Mouse (Mus musculus): ENCODE data around the gene Mapk8ip2. TPM values are rescaled to one million over a fixed set of nuclear protein-coding genes. Genes with fewer than 3 reads are reported as not detected.
"Not testable (repeated sequence)": the region's sequence is repeated elsewhere in the genome, so short reads cannot be mapped to it uniquely, and the experiment has no call there.

Mapk8ip2 gene
- total RNA-seq (2022) = 100 to 1,000 TPM; 240 to 262 (median 246) TPM

DNA sequence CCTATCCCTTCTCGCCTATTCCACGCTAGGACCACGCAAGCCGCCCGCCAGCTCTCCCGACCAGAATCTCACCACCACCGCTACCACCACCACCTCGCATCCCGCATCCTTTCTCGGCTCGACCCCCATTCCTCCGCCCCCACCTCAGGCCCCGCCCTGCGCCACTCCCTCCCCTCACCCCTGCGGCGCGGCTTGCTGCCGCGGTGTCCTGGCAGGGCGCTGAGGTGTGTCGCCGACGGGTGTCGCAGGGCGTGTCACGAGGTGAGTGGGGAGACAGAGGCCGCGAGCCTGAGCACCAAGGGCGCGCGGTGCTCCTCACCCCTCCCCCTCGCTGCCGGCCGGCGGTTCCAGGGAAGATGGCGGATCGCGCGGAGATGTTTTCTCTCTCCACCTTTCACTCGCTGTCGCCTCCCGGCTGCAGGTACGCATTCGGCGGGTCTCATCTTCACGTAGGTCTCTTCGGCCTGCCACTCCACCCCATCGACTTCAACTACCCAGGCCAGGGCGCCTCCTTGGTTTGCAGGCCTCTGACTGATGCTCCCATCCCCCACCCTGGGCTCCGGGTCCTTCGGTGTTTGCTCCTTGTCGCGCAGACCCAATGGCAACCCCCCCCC lies at the start of gene Mapk8ip2:
Gene Mapk8ip2 (plus strand): TSS at position 49 of the 614 bp plus-strand sequence.
- no peak for DNase-seq (ENCODE audit: low spot score in 2 of 2)

DNA sequence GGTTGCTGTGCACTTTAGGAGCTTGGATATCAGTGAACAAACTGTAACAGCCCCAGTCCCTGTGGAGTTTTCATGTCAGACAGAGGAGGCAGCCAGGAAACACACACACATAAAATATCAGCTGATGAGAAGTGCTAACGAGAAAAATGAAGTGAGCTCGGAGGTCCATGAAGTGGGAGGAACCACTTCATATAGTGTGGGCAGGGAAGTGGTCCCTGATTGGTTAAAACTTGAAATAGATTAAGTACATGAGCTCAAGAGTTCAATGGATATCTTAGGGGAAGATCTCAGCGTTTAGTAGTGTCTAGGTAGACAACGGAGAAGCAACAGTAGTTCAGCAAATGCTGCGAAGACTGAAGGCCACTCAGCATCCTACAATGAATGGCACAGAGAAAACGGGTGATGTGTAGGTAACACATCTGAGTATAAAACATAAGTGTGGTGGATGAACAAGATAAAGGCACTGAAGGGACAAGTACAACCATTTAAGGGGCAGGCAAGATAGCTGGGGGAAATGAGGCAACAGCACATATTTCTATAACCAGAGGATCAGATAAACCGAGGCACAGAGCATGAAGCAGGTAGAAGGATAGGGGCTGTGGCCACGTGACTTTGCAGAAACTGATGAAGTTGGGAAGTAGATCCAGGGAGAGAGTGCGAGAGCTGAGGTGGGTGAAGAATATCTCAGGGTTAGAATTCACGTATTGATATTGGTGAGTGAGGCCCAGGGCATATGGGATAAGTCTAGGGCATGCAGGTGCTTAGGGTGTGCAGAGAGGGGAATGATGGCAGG lies 48.7 kb upstream of the Mapk8ip2 start:
- DNase-seq (ENCODE audit: low spot score in 2 of 2) = no peak

DNA sequence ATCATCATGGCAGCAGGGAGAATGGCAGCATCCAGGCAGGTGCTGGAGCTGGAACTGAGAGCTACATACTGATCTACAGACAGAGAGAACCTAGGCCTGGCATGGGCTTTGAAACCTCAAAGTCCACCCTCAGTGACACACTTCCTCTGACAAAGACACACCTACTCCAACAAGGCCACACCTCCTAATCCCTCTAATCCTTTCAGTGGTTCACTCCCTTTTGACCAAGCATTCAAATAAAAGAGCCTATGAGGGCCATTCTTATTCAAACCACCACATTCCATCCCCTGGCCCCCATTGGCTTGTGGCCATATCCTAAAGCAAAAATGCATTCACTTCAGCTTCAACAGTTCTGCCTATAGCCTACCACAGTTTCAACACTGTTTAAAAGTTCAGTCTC lies 47.0 kb upstream of the Mapk8ip2 start:
- DNase-seq (ENCODE audit: low spot score in 2 of 2) = no peak

DNA sequence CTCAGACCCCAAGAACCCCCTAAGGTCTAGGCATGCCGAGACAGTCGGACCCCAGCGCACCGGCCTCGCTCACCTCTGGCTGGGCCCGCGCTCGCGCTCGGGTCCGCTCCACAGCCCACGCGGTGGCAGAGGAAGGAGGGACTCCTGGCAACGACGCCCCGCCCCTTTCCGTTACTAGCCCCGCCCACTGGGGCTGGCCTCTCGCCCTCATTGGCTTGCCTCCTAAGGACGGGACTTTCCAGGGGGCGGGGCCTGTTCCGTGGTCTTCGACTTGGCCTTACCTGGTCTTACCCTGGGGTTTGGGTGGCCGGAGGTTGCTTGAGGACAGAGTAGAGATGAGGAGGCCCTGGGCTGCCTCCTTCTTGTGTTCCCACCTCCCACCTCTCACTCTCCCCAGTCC lies 43.6 kb upstream of the Mapk8ip2 start, which contains the start of gene Syce3:
Gene Syce3 (minus strand): TSS at position 386 of the 400 bp plus-strand sequence.
- no peak for DNase-seq (ENCODE audit: low spot score in 2 of 2)

DNA sequence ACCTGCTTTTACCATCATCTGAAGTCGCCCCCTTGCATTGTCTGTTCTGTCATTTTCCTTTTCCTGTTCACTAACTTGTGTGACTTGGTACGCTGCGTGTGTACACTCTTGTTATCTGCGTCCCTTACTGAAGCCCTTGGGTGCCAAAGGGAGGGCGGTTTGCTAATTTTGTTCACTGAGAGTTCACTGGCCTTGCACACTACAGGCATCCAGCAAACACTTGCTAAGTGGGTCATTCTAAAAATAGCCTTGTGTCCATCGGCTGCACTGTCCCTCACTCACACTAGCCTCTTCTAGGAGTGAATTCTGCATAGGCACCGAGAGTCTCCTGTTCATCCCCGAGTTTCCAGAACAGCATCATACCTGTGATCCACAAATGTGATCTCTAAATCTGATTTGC lies 38.4 kb upstream of the Mapk8ip2 start:
- no peak for DNase-seq (ENCODE audit: low spot score in 2 of 2)

DNA sequence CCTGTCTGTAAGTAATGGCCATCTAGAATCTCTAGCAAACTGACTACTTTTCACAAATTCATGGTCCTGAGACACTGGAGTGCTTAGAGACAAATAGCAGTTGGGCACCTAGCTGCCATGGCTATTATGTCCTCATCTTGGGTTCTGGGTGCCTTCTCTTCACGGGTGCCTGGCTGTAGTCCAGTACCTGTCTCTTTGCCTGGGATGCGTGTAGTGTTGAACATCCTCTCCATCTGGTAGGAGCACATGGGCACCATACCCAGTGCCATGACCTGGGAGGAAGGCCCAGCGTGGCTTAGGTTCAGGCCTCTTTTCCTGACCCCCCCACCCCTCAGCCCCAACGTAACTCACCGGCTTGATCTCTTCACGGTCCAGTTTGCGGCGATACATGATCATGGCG lies 31.8 kb upstream of the Mapk8ip2 start:
- no peak for DNase-seq (ENCODE audit: low spot score in 2 of 2)

DNA sequence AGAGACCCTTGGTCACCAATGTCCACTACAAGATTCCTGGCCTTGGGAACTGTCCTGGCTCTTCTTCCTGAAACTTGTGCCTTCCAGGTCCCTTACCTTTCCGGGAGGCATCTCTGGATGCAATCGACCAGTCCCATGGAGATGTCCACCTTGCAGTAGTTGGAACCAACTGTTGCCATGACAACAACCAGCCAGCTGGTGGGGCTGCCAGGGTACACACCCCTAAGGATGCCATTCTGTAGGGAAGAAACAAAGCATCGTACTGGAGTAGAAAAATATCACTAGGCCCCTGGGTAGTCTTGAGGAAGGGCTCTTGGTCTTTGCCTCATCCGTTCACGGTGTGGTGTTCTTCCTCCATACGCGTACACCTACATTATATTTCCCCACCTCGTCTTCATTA lies 29.1 kb upstream of the Mapk8ip2 start:
- DNase-seq (ENCODE audit: low spot score in 2 of 2) = no peak

DNA sequence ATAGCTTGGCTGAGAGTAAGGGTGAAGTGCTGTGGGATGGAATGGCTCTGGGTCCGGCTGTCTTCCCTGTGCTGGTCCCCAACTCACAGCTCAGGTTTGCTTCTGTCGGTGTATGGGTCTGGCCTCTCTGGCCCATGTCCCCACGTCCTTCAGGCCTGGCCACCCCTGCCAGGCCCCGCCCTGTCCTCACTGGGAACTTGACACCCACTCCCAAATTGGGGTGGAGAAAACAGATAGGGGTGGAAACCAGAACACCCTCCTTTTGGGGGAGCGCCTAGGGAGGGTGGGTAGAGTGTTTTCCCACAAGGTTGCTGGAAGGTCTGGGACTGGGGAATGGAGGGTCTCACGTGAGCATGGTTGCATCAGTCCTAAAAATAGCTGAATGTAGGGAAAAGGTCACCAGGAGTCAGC lies 28.0 kb upstream of the Mapk8ip2 start, which contains the start of gene Cpt1b:
Gene Cpt1b (minus strand): TSS at position 153 of the 411 bp plus-strand sequence.
- no peak for DNase-seq (ENCODE audit: low spot score in 2 of 2)

DNA sequence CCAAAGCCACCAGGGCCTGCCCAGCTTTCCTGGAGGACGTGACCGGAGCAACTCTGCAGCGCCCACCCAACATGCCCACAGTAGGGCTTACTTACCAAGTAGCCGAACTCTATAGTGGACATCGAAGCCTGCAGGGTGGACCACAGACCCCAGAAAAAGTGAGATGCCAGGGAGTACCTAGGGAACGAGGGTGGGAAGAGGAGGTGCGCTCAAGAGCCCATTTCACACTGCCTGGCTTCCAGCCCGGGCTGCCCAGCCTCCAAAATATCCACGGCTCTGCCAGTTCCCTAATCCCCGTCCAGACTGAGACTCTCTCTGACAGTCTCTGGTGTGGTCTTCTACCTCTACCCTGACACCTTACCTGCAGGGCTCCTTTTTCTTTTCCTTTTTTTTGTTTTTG lies 27.0 kb upstream of the Mapk8ip2 start:
- DNase-seq (ENCODE audit: low spot score in 2 of 2) = no peak

DNA sequence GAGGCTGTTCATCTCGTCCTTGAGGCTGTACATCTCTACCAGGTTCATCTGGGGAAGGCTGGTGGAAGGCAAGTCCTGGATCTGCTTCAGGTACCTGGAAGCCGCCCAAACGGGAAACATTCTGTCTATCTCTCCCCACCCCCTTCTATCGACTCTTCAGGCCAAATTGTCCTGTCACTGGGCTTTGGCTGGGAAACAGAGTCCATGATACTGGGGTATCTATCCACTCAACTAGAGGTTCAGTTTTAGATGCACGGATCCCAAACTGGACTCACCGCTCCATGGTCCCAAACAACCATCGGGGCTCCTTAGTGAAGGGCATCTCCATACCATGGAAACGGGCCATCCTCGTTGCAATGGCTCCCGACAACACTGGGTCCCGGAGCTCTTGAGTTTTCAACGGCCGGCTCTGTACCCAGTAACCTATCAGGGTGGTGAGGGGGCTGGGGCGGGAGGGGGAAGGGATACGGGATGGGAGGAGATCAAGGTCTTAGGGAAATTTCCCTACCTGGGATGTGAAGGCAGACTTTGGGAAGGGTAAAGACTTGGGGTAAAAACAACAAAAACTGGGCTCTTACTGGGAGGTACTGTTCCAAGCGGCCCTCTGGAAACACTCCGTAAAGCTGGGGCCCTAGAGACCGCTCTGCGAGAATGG lies 25.4 kb upstream of the Mapk8ip2 start:
- DNase-seq (ENCODE audit: low spot score in 2 of 2) = no peak

DNA sequence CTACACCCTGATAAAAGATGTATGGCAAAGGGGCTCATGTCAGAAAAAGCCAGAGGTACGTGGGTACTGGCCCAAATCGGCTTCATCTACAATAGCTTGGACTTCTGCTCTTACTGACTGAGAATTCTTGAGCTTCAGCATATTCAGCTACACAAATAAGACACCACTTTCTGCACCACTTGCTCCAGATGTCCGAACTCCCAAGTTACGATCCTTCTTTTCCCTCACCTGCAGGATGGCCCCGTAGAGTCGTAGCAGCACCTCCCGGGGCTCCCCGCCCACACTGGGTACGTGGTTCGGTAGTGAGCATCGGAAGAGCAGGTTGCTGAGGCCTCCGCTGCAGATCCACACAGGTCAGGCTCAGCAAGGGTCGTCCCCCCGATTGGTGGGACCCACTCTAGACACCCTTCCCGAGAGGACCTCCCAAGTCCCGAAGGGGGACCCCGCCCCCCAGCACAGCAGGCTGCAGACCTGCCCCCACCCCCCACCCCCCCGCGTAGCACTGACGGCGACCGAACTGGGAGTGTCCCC lies 24.8 kb upstream of the Mapk8ip2 start:
- no peak for DNase-seq (ENCODE audit: low spot score in 2 of 2)

DNA sequence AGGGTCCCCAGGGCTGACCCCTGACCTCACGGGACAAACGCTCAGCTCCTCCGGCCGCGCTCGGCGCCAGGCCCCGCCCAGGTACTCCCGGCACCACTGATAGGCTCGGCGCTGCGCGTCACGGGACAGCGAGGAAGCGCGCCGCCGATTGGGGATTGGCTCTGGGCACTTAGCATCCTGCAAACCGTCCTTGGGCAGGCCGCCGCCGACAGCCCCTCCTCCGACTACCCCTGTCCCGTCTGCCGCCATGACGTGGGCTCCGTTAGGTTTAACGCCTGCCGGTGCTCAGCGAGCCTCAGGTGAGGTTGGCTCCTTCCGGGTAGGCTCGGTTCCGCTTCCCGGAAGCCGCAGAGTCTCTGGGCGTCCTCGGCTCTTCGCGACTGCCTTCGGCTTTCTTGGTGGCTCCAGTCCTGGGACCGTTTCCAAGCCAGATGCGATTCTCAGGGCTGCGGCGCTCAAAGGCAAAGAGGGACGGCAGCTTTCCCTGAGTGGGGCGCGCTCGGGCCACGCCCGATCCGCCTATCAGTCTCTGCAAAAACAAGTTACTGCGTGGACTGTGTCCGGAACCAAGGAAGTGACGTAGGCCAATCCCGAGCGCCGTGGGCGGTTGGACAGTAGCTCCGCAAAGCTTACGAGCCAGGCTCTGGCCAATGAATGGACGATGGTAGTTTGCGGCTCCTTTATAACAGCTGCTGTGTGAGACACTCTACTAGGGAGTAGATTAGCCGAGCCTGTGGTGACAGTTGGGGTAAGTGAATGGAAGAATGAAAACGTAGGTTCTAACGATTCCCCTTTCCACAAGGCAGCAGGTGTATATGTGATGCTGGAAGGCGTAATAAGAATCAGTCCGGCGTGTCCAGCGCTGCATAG lies 24.1 kb upstream of the Mapk8ip2 start, which contains the start of the genes C730034F03Rik, Gm44502 and Chkb:
Gene C730034F03Rik (plus strand): TSS at position 238 of the 870 bp plus-strand sequence.
Gene Gm44502 (minus strand): TSS at position 345 of the 870 bp plus-strand sequence.
Gene Chkb (minus strand): TSS at position 557 of the 870 bp plus-strand sequence.
- DNase-seq (ENCODE audit: low spot score in 2 of 2) = peak; percentile 87 to 97

DNA sequence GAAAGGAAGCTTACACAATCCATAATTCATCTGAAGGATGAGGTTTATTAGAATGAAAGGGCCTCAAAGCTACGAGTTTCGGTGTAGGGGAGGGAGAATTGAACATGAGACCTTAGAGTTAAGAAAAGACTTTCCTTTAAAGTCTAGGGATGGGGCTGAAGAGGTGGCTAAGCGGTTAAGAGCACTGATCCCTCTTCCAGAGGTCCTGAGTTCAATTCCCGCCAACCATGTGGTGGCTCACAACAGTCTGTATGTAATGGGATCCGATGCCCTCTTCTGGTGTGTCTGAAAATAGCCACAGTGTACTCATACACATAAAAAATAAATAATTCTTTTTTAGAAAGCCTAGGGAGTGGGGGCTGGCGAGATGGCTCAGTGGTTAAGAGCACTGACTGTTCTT lies 23.4 kb upstream of the Mapk8ip2 start:
- DNase-seq (ENCODE audit: low spot score in 2 of 2) = no peak

DNA sequence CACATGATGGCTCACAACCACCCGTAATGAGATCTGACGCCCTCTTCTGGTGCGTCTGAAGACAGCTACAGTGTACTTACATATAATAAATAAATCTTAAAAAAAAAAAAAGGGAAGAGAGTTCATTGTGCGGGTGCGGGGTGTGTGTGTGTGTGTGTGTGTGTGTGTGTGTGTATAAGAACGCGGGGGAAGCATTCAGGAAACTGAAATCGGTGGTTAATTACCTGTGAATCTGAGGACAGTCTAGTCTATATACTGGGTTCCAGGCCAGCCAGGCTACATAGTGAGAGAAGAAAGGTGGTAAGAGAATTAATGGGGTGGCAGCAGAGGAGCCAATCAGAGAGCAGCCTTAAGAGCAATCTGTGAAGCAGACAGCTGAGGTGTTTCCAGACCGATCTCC lies 22.9 kb upstream of the Mapk8ip2 start:
- DNase-seq (ENCODE audit: low spot score in 2 of 2) = not testable (repeated sequence)

DNA sequence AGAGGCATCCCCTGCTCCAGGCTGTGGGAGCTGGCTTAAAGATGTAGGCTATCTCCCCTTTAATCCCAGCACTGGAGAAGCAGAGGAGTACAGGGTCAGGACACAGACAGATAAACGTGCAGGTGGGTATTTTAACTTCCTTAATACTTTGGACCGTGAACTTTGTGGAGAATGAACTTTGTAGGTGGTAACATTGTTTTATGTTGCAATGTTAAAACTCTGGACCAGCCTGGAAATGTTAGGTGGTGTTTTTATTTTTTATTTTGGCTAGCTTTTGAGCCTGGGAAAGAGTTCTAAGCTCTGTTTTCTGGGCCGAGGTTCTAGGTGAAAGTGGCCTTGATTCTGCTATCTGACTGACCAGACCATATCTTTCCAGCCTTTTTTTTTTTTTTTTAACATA lies 22.4 kb upstream of the Mapk8ip2 start:
- DNase-seq (ENCODE audit: low spot score in 2 of 2) = no peak

DNA sequence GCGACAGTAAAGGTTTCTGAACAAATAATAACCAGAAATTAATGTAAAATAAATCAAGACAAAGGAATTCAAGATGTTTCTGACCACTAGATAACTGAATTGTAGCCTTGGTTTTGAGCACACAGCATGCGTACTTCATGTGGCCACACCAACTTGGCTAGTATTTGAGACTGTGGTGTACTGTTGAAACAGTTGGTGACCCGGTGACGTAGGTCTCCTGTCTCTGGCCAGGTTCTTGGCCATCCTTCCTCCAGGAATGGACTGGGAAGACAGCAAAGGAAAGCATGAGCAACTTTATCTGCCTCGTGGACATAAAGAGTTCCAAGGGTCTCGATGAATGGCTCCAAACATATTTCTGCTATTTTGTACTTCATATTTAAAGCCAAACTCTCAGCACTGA lies 21.9 kb upstream of the Mapk8ip2 start:
- DNase-seq (ENCODE audit: low spot score in 2 of 2) = no peak

DNA sequence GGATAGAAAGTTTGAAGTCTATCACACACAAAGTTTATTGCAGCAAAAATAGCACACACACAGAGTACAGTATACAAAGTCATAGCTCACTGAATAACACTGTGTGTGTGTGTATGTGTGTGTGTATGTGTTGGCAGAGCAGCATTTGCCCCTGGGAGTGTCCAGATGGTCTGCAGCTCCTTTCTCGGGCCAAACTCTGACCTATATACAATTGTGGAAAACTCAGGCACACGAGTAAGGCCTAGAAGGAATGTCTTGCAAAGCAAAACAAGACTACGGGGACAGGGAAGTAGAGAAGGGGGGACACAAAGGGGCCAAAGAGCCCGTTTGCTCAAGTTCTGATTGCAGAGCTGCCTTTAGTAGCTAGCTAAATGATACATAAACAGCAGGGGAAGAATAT lies 20.8 kb upstream of the Mapk8ip2 start:
- DNase-seq (ENCODE audit: low spot score in 2 of 2) = no peak

DNA sequence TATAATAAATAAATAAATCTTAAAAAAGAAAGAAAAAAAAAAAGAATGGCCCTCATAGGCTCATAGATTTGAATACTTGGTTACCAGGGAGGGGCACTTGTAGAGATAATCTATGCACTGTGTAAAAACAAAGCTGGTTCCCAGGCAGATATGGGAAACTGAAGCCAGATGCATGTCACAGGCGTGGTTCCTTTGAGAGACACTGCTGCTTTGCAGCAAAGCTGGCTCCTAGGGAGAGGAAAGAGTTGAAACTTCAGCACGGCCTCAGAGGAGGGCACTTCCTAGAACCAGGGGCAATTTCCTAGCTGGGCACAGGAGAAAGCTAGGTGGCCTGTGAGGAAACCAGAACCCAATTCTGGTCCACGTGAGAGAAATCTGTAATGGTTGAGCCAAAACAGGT lies 19.6 kb upstream of the Mapk8ip2 start:
- DNase-seq (ENCODE audit: low spot score in 2 of 2) = no peak

DNA sequence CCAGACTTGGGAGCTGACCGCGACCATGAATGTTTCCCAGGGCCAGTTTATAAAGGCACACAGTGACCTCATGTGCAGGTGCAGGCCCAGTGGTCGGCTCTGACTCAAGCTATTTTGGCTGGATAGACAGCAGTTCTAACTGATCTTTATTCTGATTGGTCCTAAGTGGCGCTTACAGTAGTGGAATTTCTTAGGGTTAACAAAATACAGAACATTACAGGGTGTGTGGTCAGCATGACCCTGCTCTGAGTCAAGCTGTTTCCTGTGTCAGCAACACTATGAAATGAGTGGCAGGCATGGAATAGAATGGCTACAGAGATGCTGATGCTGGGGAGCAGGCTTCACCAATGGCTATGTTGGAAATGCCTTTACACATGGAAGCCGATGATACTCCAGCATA lies 17.8 kb upstream of the Mapk8ip2 start:
- DNase-seq (ENCODE audit: low spot score in 2 of 2) = no peak

DNA sequence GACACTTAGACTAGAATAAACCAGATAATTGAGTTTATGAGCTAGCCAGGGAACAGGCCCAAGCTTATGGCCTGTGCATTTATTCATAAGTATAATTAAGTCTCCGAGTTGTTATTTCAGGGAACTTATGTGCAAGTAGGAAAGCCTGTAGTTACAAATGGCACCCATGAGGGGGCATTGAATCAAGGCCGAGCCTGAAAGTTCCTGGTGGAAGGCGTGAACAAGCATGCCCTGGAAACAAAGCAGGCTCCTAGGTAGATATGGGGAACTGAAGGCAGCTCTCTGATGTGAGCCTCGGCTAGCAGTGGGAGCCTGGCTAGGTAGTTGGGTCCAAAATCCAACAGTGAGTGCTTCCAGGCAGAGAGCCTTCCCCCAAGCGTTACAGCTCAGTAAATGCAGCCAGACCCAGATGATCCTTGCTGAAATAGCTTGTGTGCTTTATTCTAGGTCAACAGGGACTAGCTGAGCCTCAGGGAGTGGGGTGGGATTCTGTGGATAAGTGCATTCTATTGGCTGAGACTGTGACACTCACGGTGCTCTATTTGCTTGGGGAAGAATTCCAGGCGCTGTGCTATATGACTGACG lies 11.1 kb upstream of the Mapk8ip2 start:
- DNase-seq (ENCODE audit: low spot score in 2 of 2) = no peak
